Mouse (Mus musculus): ENCODE data around the gene Tmem253. TPM values are rescaled to one million over a fixed set of nuclear protein-coding genes. Genes with fewer than 3 reads are reported as not detected.

Tmem253 gene
- total RNA-seq, 2 experiments from 2014 or later: 1.1 to 2.8 TPM

Other genes starting within 250 kb of the Tmem253 start
- not detected for gene Ang4, start 242.1 kb upstream of the Tmem253 start, total RNA-seq (2021)
- not detected for gene AY358078, start 215.6 kb upstream of the Tmem253 start, total RNA-seq (2021)
- gene Ear6, start 162.0 kb upstream of the Tmem253 start, total RNA-seq (2021): not detected
- gene Mettl17, start 130.8 kb upstream of the Tmem253 start, total RNA-seq (2021): 10 to 100 TPM; 11.4 to 14.3 TPM
- under 1 TPM; 0.47 to 0.96 TPM for gene Slc39a2, start 122.8 kb upstream of the Tmem253 start, total RNA-seq (2021)
- 100 to 1,000 TPM; 315 to 500 TPM for gene Ndrg2, start 101.5 kb upstream of the Tmem253 start, total RNA-seq (2021)
- gene Tppp2, start 97.2 kb upstream of the Tmem253 start, total RNA-seq (2021): not detected
- not detected for gene Rnase13, start 92.9 kb upstream of the Tmem253 start, total RNA-seq (2021)
- 10 to 100 TPM; 90.4 to 92.7 TPM for gene Arhgef40, start 30.9 kb upstream of the Tmem253 start, total RNA-seq (2021)
- gene Zfp219, start 5.1 kb downstream of the Tmem253 start, total RNA-seq (2021): 10 to 100 TPM; 28.3 to 29.7 TPM
- not detected for gene Olfr221, start 26.8 kb downstream of the Tmem253 start, total RNA-seq (2021)
- gene Hnrnpc, start 88.4 kb downstream of the Tmem253 start, total RNA-seq (2021): 100 to 1,000 TPM; 140 to 156 TPM
- under 1 TPM; 0.23 to 0.49 TPM for gene Rpgrip1, start 95.0 kb downstream of the Tmem253 start, total RNA-seq (2021)
- 10 to 100 TPM; 44.0 to 47.8 TPM for gene Supt16, start 181.8 kb downstream of the Tmem253 start, total RNA-seq (2021)
- gene Chd8, start 242.1 kb downstream of the Tmem253 start, total RNA-seq (2021): 10 to 100 TPM; 76.4 to 78.8 TPM